In genomic region chr4:35238240-35238639, GRCm38 (mm10) we compare ENCODE assay signal across 1 mouse cellular context. TPM values are rescaled to one million over a fixed set of nuclear protein-coding genes. Genes with fewer than 3 reads are reported as not detected.
"Had no signal": no experiment of that assay in that cellular context is flagged by ENCODE, and none has a peak within 500 bp of the region (broad histone marks: within the 10 kb centered on the region; RNA-seq: fewer than 3 reads in every experiment).

No protein-coding gene starts in this region.

RNA-seq across cellular contexts. Expression of gene C9orf72, which starts 12.3 kb away (rescaled TPM):
- polyA plus RNA-seq: erythroblast, embryonic 14.5 days had no signal
